Mouse (Mus musculus): ENCODE data around the gene Spock2.

- no peak for TF ChIP-seq CTCF (IDR thresholded peaks at IDR 0.05; ENCODE audit: low read depth)
- TF ChIP-seq EP300 (IDR thresholded peaks at IDR 0.05; ENCODE audit: low read depth): no peak
Measured at GRCm38 (mm10) chr10:60133501-60133900, 27.5 kb downstream of the Spock2 start.
